Mouse (Mus musculus) liver, postnatal 0 days (tissue): ENCODE results near the gene Leo1. TPM values are rescaled to one million over a fixed set of nuclear protein-coding genes. Genes with fewer than 3 reads are reported as not detected.

Experiments used
- ATAC-seq: fragments of 200-750 bp; cut with Nextera tagmentation; 2 replicates; pipeline ENCODE4 v1.8.0; 2017; ENCODE audit warnings: mild to moderate bottlenecking, moderate library complexity
- DNase-seq: peaks from one replicate; pipeline ENCODE4 v3.0.0-alpha.2; 2016
- H3K27ac ChIP-seq: fragments of 300-500 bp; sonication (generic); 2 replicates; pipeline ENCODE4 v1.5.1; 2014; ENCODE audit warnings: antibody characterized with exemption, moderate library complexity, mild to moderate bottlenecking, low read depth
- H3K27me3 ChIP-seq: fragments of 300-500 bp; sonication (generic); 2 replicates; pipeline ENCODE4 v1.6.1; 2014; ENCODE audit warnings: low read length, control low read depth, mixed read lengths; ENCODE audit not compliant: insufficient read depth
- H3K36me3 ChIP-seq: fragments of 300-500 bp; sonication (generic); replicated peaks from 2 replicates; pipeline ENCODE4 v1.6.1; 2014; ENCODE audit warnings: mild to moderate bottlenecking, control low read depth, low read length, moderate library complexity, mixed read lengths; ENCODE audit not compliant: insufficient read depth
- H3K4me1 ChIP-seq: fragments of 300-500 bp; sonication (generic); 2 replicates; pipeline ENCODE4 v1.6.1; 2014; ENCODE audit warnings: antibody characterized with exemption, mild to moderate bottlenecking, control low read depth; ENCODE audit not compliant: insufficient read depth
- H3K4me2 ChIP-seq: fragments of 300-500 bp; sonication (generic); 2 replicates; pipeline ENCODE4 v1.6.1; 2014; ENCODE audit warnings: low read depth, mild to moderate bottlenecking, low read length, moderate library complexity, mixed read lengths
- H3K4me3 ChIP-seq: fragments of 300-500 bp; sonication (generic); 2 replicates; pipeline ENCODE4 v1.5.1; 2014; ENCODE audit warnings: low read depth, low read length
- H3K9ac ChIP-seq: fragments of 300-500 bp; sonication (generic); replicated peaks from 2 replicates; pipeline ENCODE4 v1.6.1; 2014; ENCODE audit warnings: mild to moderate bottlenecking, moderate library complexity
- H3K9me3 ChIP-seq: fragments of 300-500 bp; sonication (generic); 2 replicates; pipeline ENCODE4 v1.6.1; 2016; ENCODE audit warnings: mild to moderate bottlenecking, control low read depth, low read length, mixed read lengths
- CTCF ChIP-seq: sonication (generic); IDR thresholded peaks from 2 replicates; pipeline ENCODE4 v1.5.1; 2016; ENCODE audit warnings: antibody characterized with exemption, low read depth
- EP300 ChIP-seq: IDR thresholded peaks from 2 replicates; pipeline ENCODE4 v1.6.1; 2016; ENCODE audit warnings: antibody characterized with exemption, low read depth, mild to moderate bottlenecking
- WGBS: fragments of 180-500 bp; shearing (Covaris S2); extraction: QIAGEN DNeasy Blood & Tissue Kit; methylation state at CpG from one replicate; pipeline ENCODE4 v1.1.7; 2014; ENCODE audit not compliant: insufficient replicate concordance; 5-methylcytosine and 5-hydroxymethylcytosine counted together
- polyA plus RNA-seq: library from polyadenylated mRNA; unstranded; fragments of >200 nt; fragmentation: Nextera tagmentation; extraction: Ambion mirVana; gene quantifications from 2 replicates; pipeline ENCODE4 v1.2.1, GENCODE M21; 2015

Gene Leo1
- polyA plus RNA-seq, 1 experiment from 2014 or later: 11.3 TPM

DNA sequence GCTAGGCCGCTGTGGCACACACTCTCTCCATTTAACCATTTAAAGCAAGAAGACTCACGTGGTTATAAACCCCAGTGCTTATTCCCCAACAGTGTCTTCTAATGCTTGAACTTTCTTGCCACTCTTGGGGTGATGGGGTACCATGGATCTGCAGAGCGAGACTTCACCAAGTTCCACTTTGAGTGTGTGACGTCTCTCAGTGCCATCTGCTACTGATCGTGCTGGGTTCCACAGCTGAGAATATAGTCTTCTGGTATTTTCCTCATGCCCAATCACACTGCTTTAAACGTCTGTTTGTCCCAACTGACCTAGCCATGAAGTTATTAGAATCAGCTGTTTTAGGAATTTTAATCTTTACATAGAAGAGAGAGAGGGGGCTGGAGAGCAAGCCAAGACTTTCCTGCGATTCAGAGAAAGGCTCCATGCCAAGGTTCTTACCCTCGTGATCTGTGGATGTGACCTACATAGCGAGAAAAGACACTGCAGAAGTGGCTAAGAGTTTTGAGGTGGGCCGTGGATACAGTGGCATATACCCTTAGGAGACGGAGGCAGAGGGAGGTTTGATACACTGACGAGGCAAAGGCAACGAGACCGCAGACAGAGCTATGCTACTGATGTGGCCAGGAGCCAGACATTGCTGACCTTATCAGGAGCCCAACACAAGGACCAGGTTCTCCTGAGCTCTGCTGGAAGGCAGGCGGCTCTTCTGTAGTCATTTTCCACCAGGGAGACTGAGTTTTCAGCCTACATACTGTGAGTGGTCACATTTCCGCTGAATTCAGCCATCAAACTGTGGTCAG, 10.3 kb upstream of the Leo1 start:
- TF ChIP-seq CTCF: no peak
- TF ChIP-seq EP300: peak; percentile 50; the same call in 1 of the 2 replicates
- peak; percentile 64 for ATAC-seq
- Histone ChIP-seq H3K27ac (no peak overlapping the region), H3K27me3 (no peaks in the 10 kb centered on the region), H3K4me1 (peaks cover 3% of the 10 kb centered on the region; the same call in 1 of the 2 replicates), H3K4me2 (no peak overlapping the region), H3K9ac (no peak overlapping the region), H3K9me3 (no peaks in the 10 kb centered on the region), H3K4me3 (no peak overlapping the region), H3K36me3 (no peaks in the 10 kb centered on the region)
- peak; percentile 61 for DNase-seq
- WGBS: 63% methylated on average over 16 of the region's 16 CpGs

DNA sequence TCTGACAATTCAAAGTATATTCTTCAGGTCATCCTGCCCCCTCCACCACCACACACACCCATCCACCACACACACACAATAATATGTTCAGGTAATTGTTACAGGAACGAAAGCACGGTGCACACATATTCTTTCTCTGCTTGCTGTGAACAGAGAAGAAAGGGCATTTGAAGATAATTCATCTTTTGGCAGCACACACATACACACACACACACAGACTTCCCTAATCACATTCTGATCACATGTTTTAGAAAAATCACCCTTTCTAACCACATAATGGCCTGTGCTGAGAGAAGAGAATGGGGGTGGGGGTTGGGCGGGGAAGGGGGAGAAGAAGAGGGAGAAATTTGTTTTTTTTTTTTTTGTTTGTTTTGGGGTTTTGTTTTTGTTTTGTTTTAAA, 8.6 kb upstream of the Leo1 start:
- Histone ChIP-seq H3K9me3 (no peaks in the 10 kb centered on the region), H3K27me3 (no peaks in the 10 kb centered on the region), H3K9ac (no peak overlapping the region), H3K36me3 (no peaks in the 10 kb centered on the region), H3K27ac (no peak overlapping the region), H3K4me2 (no peak overlapping the region), H3K4me3 (no peak overlapping the region), H3K4me1 (peaks cover 3% of the 10 kb centered on the region; the same call in 1 of the 2 replicates)
- ATAC-seq (no peak), DNase-seq (no peak)
- TF ChIP-seq EP300 (no peak), CTCF (no peak)
- WGBS: 54% methylated on average over 3 of the region's 3 CpGs

DNA sequence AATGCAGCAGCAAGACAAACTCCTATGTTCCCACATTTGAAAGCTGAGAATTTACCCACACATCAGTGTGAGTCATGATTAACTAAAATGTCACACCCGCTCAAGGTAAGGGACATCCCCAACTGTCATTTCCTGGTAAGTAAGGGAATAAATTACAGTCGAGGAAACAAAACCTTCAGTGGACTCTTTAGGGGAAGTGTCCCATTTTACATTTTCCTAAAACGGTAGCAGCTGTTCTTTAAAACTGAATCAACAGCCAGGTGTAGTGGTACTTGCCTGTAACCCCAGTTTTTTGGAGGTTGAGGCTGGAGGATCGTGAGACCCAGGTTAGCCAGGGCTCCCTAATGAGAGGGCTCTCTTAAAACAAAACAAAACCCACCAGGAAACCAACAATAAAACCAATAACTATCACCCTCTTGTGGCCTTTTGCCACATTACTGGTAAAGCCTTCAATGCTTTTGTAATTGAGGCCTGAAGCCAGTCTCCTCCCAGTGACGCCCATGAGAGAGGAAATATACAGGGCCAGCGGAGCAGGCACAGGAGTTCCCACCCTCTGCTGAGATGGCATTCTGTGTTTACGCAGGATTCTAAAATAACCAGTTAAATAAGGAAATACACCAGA, 7.0 kb upstream of the Leo1 start:
- no peaks in the 10 kb centered on the region for H3K27me3 ChIP-seq
- H3K36me3 ChIP-seq: no peaks in the 10 kb centered on the region
- H3K4me1 ChIP-seq: peaks cover 3% of the 10 kb centered on the region; the same call in 1 of the 2 replicates
- no peak overlapping the region for H3K4me3 ChIP-seq
- ATAC-seq (peak; percentile 53), DNase-seq (peak; percentile 32)
- H3K27ac ChIP-seq: peak overlapping the region; percentile 64
- no peak overlapping the region for H3K4me2 ChIP-seq
- TF ChIP-seq CTCF (peak; percentile 65), EP300 (0 out of 2 replicates have a peak, but pooled peaks have one; percentile 20)
- 28% methylated on average over 7 of the region's 7 CpGs for WGBS
- no peaks in the 10 kb centered on the region for H3K9me3 ChIP-seq
- no peak overlapping the region for H3K9ac ChIP-seq

DNA sequence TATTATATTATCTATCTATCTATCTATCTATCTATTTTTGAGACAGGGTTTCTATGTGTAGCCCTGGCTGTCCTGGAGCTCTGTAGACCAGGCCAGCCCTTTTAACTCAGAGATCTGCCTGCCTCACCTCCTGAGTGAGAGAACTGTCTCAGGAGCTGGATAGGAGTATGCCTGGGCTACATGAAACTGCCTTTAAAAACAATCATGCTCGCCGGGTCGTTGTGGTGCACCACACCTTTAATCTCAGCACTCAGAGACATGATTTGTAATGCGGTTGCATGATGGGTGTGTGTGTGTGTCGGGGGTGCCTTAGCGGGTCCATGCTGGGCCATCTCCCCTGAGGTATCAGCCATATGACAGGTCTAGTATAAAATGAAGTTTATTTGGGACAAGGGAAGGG, 6.5 kb upstream of the Leo1 start:
- Histone ChIP-seq H3K36me3 (no peaks in the 10 kb centered on the region), H3K27ac (no peak overlapping the region), H3K4me2 (no peak overlapping the region), H3K9me3 (no peaks in the 10 kb centered on the region), H3K9ac (no peak overlapping the region), H3K4me1 (peaks cover 3% of the 10 kb centered on the region; the same call in 1 of the 2 replicates), H3K4me3 (no peak overlapping the region), H3K27me3 (no peaks in the 10 kb centered on the region)
- no peak for TF ChIP-seq EP300
- TF ChIP-seq CTCF: no peak
- ATAC-seq: no peak
- DNase-seq: no peak
- WGBS: 64% methylated on average over 6 of the region's 6 CpGs

DNA sequence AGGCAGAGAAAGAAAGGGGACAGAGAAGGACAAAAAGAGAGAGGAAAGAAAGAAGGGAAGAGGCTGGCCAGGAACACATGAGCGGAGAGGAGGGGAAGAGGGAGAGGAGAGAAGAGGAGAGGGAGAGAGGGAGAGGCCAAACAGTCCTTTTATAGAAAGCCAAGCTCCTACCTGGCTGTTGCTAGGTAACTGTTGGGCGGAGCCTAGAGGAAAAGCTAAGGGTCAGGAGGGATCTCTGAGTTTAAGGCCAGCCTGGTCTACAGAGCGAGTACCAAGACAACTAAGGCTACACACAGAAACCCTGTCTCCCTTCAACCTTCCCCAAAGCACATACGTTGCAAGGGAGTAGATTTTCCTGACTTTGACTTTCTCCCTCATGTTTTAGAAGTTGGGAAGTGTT, 6.0 kb upstream of the Leo1 start:
- Histone ChIP-seq H3K4me3 (no peak overlapping the region), H3K9ac (no peak overlapping the region), H3K4me1 (peaks cover 3% of the 10 kb centered on the region; the same call in 1 of the 2 replicates), H3K9me3 (no peaks in the 10 kb centered on the region), H3K27ac (no peak overlapping the region), H3K27me3 (no peaks in the 10 kb centered on the region), H3K4me2 (no peak overlapping the region), H3K36me3 (no peaks in the 10 kb centered on the region)
- TF ChIP-seq EP300 (no peak), CTCF (no peak)
- ATAC-seq (no peak), DNase-seq (no peak)
- WGBS: 87% methylated on average over 4 of the region's 4 CpGs

DNA sequence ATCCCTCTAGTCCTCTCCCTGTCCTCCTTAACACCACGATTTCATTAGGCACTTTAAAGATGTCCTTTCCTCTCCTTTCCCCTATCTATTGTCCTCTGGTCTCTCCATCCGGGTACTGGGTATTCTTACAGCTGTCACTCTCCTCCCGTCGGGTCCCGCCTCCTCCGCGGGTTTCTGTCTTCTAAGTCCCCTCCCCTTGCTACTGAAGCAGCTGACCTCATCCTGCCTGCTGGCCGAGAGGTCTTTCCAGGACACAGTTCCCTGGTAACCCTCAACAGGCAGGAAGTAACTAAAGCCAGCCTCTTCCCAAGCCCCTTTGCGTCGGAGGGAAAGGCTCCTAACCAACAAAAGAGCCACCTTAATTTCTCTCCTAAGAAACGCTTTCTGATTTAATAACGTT, 5.4 kb upstream of the Leo1 start:
- 5% methylated on average over 12 of the region's 12 CpGs for WGBS
- no peaks in the 10 kb centered on the region for H3K36me3 ChIP-seq
- H3K9ac ChIP-seq: no peak overlapping the region
- TF ChIP-seq CTCF: no peak
- TF ChIP-seq EP300: no peak
- H3K4me1 ChIP-seq: peaks cover 3% of the 10 kb centered on the region; the same call in 1 of the 2 replicates
- ATAC-seq (peak; percentile 70), DNase-seq (peak; percentile 70)
- H3K4me3 ChIP-seq: no peak overlapping the region
- no peaks in the 10 kb centered on the region for H3K9me3 ChIP-seq
- H3K27ac ChIP-seq: no peak overlapping the region
- peak overlapping the region; percentile 27; the same call in 1 of the 2 replicates for H3K4me2 ChIP-seq
- H3K27me3 ChIP-seq: no peaks in the 10 kb centered on the region
